Mouse (Mus musculus) right cerebral cortex, adult 2 months (tissue): Measurements from ENCODE around the gene Sh3rf1.

Experiments
- DNase-seq, 2 experiments: peaks; one replicate each; pipeline ENCODE4 v3.0.0; 2021 to 2022; ENCODE audit warnings: low spot score in 2 of 2

The Sh3rf1 gene

DNA sequence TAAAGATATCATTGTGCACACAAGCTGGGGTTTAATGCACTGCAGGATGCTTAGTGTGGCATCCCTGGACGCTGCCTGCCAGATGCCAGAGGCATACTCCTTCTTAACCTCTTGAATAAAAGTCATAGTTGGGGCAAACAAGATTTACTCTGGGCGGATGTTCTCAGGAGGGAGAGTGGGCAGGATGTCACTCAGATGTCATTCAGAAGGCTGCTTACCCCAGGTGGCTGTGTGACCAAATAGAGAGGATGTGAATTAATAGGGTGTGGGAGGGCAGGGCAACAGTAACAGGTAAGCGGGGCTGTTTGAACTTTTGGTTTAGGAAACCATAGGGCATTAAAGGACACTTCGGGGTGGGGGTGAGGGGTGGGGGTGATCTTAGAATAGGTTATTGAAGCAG lies 37.7 kb downstream of the Sh3rf1 start:
- no peak for DNase-seq

- DNase-seq, result no peak
Measured at GRCm38 (mm10) chr8:61263691-61264090, 40.0 kb downstream of the Sh3rf1 start.

GRCm38 (mm10) chr8:61264881-61265280 lies 41.2 kb downstream of the Sh3rf1 start:
- no peak for DNase-seq

- peak; percentile 66 to 71 for DNase-seq
Measured at GRCm38 (mm10) chr8:61265390-61265789, 41.7 kb downstream of the Sh3rf1 start.

DNA sequence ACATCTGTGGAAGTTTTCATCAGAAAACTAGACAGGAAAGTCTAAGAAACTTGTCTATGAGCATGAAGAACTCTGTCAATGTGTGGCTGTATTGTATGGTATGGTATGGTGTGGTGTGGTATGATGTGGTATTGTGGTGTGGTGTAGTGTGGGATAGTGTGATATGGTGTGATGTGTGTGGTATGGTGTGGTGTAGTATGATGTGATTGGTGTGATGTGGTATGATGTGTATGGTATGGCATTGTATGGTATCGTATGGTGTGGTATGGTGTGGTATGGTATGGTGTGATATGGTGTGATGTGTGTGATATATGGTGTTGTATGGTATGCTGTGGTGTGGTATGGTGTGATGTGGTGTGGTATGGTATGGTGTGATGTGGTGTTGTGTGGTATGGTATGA lies 43.4 kb downstream of the Sh3rf1 start:
- no peak for DNase-seq

DNA sequence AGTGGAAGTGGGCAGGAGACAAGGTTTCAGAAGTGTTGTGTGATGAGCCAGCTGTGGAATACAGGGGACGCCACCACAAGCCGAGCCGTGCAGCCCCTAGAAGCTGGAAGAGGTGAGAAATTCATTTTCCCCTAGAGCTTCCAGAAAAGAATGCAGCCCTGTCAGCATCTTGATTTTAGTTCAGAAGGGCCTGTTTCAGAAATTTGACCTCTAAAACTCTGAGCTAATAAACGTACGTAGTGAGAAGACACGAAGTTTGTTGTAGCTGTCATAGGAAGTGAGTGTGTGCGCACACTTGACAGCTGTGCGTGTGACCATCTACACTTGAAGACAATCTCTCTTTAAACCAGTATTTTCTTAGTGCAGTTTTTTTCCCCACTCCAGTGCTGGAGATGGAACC lies 44.0 kb downstream of the Sh3rf1 start:
- DNase-seq, result no peak

DNA sequence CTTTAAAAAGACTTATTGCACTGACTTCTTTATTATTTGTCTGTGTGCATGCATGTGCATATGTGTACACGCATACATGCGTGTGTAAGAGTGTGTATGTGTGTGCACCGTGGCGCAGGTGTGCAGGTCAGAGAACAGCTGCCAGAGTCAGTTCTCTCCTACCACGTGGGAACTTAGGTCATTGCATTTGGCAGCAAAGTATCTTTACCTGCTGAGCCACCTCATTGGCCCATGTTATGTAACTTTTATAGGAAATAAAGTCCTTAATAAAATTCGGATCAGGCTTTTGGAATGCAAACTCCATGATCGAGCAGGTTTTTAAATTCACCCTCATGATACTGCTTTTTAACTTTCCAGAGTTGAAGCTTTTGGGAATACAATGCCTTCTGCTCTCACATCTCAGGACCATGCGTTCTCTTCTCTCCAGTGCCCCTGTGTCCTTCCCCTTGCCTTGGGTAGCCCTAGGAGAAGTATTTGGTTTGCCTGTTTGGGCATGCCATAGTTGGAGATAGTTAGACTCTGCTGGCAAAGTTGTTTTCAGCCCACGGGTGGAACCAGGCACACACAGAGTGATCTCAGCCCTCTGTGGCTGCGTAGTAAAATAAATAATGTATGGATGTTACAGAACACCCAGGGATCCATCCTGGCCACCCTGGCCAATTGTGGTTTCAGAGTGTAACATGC lies 44.7 kb downstream of the Sh3rf1 start:
- no peak for DNase-seq

DNA sequence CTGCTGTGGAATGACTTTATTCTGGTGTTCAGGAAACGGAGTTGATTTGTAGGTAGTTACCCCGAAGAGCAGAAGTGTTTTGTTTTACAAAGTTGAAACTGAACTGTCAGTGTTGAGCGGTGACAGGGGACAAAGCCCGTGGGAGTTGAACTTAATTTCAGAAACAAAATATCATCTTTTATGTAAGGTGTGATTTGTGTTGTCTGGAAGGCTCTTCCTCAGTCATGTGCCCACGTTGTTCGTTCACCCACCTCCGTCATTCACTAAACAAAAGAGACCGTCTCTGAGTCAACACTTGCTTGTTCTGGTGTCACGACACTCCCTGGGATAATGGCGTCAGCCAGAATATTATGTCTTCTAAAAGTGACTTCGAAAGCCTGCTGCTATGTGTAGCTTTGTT lies 46.3 kb downstream of the Sh3rf1 start:
- DNase-seq, result peak in 1 of 2 experiments; percentile 10

- DNase-seq, result no peak
Measured at GRCm38 (mm10) chr8:61270541-61270940, 46.9 kb downstream of the Sh3rf1 start.

- DNase-seq, result no peak
Measured at GRCm38 (mm10) chr8:61270961-61271360, 47.3 kb downstream of the Sh3rf1 start.

- DNase-seq, result no peak
Measured at GRCm38 (mm10) chr8:61272838-61273237, 49.2 kb downstream of the Sh3rf1 start.

DNA sequence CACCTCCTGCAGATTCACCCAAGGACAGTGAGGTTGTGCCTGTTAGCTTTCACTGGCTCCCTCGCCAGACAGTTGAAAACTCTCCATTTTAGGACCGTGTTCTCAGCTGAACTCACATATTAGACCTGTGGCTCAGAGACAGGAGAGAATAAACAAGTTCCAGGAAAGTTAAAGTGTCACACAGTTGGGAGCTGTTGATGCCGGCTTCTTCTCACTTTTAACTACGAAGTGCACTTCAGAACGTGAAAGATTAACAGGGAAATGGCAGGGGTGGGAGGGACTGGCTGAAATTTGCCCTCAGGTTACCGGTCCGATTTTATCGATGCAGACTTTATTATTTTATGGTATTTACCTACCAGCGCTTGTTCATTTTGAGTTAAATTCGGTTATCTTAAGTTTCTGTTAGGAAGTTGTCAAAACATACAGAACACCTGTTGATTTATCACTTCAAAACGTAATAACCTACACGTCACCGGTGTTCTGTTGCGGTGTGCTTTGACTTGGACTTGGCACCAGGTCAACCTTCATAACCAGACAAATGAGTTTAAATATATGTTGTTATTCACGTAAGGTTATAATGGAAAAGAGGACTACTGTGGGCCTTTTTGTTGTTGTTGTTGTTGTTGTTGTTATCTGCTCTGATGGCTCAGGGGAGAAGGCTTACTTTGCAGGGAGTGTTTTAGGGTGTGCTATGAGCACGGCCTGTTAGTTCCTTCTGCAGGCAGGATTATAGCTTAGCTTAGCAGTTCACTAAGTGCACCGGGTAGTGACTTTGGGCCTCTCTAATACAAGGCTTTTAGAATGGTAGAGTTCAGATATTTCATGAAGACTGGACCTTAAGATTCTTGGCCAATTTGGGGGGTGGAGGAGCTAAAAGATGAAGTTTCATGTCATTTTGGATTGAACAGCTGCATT lies 49.9 kb downstream of the Sh3rf1 start:
- DNase-seq, result no peak

DNA sequence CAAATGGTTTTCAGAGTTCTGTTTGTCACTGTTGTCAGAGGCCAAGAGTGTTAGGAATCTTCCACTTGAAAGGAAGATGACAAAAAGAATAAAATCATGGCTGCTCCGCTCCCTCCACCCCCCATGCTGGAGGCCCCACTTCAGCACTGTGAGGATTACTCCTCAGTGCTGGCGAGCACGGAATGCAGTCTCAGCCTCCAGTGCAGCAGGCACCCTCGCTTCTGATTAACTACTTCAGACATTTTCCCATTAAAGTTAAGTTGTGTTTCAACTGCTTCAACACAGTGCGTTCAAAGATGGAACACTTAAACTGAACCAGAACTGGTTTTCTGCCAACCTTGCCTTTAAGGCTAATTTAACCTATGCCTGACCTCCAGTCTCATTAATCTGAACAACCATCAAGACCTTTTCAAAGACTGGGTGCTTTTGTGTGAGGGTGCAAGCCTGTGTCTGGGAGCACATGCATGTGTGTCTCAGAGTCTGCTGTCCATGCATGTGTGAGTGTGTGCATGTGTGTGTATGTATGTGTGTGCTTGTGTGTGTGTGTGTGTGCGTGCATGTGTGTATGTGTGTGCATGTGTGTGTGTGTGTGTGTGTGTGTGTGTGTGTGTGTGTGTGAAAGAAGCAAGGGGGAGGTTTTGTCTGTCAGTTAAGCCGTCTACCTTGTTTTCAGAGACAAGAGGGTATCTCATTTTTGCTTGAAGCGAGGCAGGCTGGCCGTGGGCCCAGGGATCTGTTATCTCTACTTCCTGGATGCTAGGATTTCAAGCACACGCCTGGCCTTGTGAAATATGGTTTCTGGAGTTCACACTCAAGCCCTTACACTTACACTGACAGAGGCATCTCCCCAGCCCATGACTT lies 51.2 kb downstream of the Sh3rf1 start:
- no peak for DNase-seq

- no peak for DNase-seq
Measured at GRCm38 (mm10) chr8:61275463-61276356, 52.0 kb downstream of the Sh3rf1 start.

DNA sequence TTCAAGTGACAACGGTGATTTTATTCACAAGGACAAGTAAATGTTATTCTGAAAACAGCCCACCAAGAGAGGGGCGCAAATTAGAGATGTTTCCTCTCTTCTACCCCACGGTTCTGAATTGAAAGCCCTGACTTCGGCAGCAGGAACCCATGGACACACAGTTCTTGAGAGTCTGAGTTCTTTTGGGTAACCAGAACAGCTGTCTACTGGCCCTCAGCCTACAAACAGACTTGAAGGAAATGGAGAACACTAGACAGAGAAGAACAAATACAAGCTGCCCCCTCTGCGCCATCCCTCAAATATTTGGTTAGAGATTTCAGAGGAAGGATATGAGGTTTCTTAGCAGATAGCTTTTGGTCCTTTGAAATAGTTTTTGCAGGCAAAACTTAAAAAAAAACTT lies 52.7 kb downstream of the Sh3rf1 start:
- no peak for DNase-seq

DNA sequence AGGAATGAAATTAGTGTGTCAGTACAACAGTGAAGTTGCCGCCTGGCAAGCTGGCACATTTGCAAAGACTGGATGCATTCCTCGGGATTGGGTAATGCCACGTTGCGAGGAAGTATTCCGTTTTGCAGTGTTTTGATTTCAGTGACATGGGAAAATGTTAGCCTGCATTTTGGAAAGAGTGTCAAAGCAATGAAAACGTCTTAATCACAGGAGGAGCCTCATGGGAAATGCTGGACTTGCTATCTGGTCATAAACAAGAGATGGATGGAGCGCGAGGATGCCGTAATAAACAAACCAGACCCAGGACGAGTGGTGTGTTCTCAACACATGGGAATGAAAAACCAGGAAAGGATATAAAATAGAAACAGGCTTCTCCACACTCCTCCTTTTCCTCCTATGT lies 55.4 kb downstream of the Sh3rf1 start:
- DNase-seq, result no peak

GRCm38 (mm10) chr8:61282303-61283168 lies 58.9 kb downstream of the Sh3rf1 start:
- no peak for DNase-seq

- DNase-seq, result no peak
Measured at GRCm38 (mm10) chr8:61283169-61284081, 59.8 kb downstream of the Sh3rf1 start.

GRCm38 (mm10) chr8:61285896-61286295 lies 62.2 kb downstream of the Sh3rf1 start:
- DNase-seq, result no peak
